Mouse (Mus musculus) thymus, adult 2 months (tissue): ENCODE results near the gene Sp9.

Experiments used
- CTCF ChIP-seq: fragments of 200-500 bp; IDR thresholded peaks from 2 replicates; pipeline ENCODE4 v1.5.1; 2012; ENCODE audit warnings: mild to moderate bottlenecking, control low read depth, low read length, moderate library complexity, borderline replicate concordance; ENCODE audit not compliant: control insufficient read depth, poor library complexity, insufficient read depth; ENCODE audit errors: extremely low read depth
- POLR2A ChIP-seq: fragments of 200-500 bp; IDR thresholded peaks from 2 replicates; pipeline ENCODE4 v1.6.1; 2012; ENCODE audit warnings: mild to moderate bottlenecking, low read length, control low read depth, moderate library complexity; ENCODE audit not compliant: control insufficient read depth, poor library complexity, insufficient read depth; ENCODE audit errors: extremely low read depth

GRCm38 (mm10) chr2:73298841-73299240 is 27.1 kb downstream of the Sp9 start:
- TF ChIP-seq POLR2A (no peak), CTCF (no peak)
